Mouse (Mus musculus) liver, adult 2 months (tissue): Measurements from ENCODE around the gene Tfdp1. TPM values are rescaled to one million over a fixed set of nuclear protein-coding genes. Genes with fewer than 3 reads are reported as not detected.

ENCODE experiments used
- DNase-seq: peaks from one replicate; pipeline ENCODE4 v3.0.0-alpha.2; 2011; ENCODE audit warnings: low read depth, low spot score; ENCODE audit errors: extremely low read depth
- H3K27ac ChIP-seq: fragments of 200-500 bp; replicated peaks from 2 replicates; pipeline ENCODE4 v1.5.1; 2012; ENCODE audit warnings: low read depth, mild to moderate bottlenecking, control low read depth, inconsistent platforms, low read length; ENCODE audit not compliant: insufficient read depth
- H3K27me3 ChIP-seq: fragments of 200-500 bp; 2 replicates; pipeline ENCODE4 v1.6.1; 2012; ENCODE audit warnings: mild to moderate bottlenecking, moderate library complexity, low read length, inconsistent platforms; ENCODE audit not compliant: control insufficient read depth, insufficient read depth
- H3K36me3 ChIP-seq: fragments of 200-500 bp; 2 replicates; pipeline ENCODE4 v1.6.1; 2012; ENCODE audit warnings: low read length, inconsistent platforms; ENCODE audit not compliant: control insufficient read depth, insufficient read depth
- H3K4me1 ChIP-seq: fragments of 200-500 bp; 2 replicates; pipeline ENCODE4 v1.6.1; 2011; ENCODE audit warnings: low read length; ENCODE audit not compliant: control insufficient read depth, insufficient read depth
- H3K4me3 ChIP-seq: fragments of 200-500 bp; 2 replicates; pipeline ENCODE4 v1.5.1; 2011; ENCODE audit warnings: low read depth, mild to moderate bottlenecking, control low read depth, low read length, moderate library complexity; ENCODE audit not compliant: insufficient read depth
- H3K79me2 ChIP-seq: fragments of 200-500 bp; 2 replicates; pipeline ENCODE4 v1.6.1; 2012; ENCODE audit warnings: inconsistent platforms, mild to moderate bottlenecking, low read length, moderate library complexity; ENCODE audit not compliant: control insufficient read depth, insufficient read depth
- H3K9ac ChIP-seq: fragments of 200-500 bp; 2 replicates; pipeline ENCODE4 v1.6.1; 2012; ENCODE audit warnings: low read depth, mild to moderate bottlenecking, control low read depth, inconsistent platforms, low read length
- CTCF ChIP-seq: fragments of 200-500 bp; IDR thresholded peaks from 2 replicates; pipeline ENCODE4 v1.5.1; 2011; ENCODE audit warnings: low read depth, low read length, control low read depth
- POLR2A ChIP-seq: fragments of 200-500 bp; IDR thresholded peaks from 2 replicates; pipeline ENCODE4 v1.6.1; 2011; ENCODE audit warnings: low read length, control low read depth; ENCODE audit not compliant: insufficient read depth; ENCODE audit errors: extremely low read depth
- WGBS: fragments of 180-500 bp; shearing (Covaris S2); methylation state at CpG from one replicate; pipeline ENCODE4 v1.1.7; 2018; 5-methylcytosine and 5-hydroxymethylcytosine counted together
- polyA plus RNA-seq: library from polyadenylated mRNA; depleted of rRNA; stranded (reverse); fragments of >200 nt; gene quantifications from 2 replicates; pipeline ENCODE4 v1.2.3, GENCODE M21; 2012
- total RNA-seq: library from RNA; depleted of rRNA; stranded (reverse); fragments of >200 nt; gene quantifications from 2 replicates; pipeline ENCODE4 v1.2.3, GENCODE M21; 2014

Gene Tfdp1
- total and polyA plus RNA-seq, 2 experiments, result 12.9 to 13.2 TPM

DNA sequence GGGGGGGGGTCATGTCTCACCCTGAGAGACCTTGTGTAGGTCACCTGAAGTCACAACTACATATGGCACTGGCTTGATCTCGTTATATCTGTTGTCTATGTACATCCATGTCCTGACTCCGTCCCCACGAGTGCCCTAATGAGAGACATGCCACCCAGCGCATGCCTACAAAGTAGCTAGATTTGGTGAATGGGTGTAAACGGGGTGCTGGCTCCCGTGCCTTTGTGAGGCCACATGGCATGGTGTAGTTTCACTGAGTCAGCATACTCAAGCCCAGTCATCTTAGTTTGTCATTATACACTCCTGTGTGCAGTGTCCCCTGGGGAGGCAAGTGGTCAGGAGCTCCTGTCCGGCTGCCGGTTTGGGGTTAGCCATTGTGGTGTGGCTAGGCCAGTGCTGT is 2.1 kb downstream of the Tfdp1 start:
- no peak overlapping the region for H3K27ac ChIP-seq
- no peak overlapping the region for H3K4me3 ChIP-seq
- DNase-seq, result no peak
- 94% methylated on average over 8 of the region's 8 CpGs for whole genome bisulfite sequencing
- peaks cover 2% of the 10 kb centered on the region; the same call in 1 of the 2 replicates for H3K36me3 ChIP-seq
- no peak overlapping the region for H3K9ac ChIP-seq
- peaks cover 13% of the 10 kb centered on the region; the same call in 1 of the 2 replicates for H3K79me2 ChIP-seq
- TF ChIP-seq POLR2A (no peak), CTCF (no peak)
- H3K4me1 ChIP-seq, result peaks cover 5% of the 10 kb centered on the region; the same call in 1 of the 2 replicates
- H3K27me3 ChIP-seq, result no peaks in the 10 kb centered on the region

- TF ChIP-seq POLR2A (no peak), CTCF (no peak)
- no peak for DNase-seq
- Histone ChIP-seq H3K79me2 (peaks cover 13% of the 10 kb centered on the region; the same call in 1 of the 2 replicates), H3K9ac (no peak overlapping the region), H3K4me3 (no peak overlapping the region), H3K27me3 (no peaks in the 10 kb centered on the region), H3K36me3 (peaks cover 4% of the 10 kb centered on the region; the same call in 1 of the 2 replicates), H3K4me1 (peaks cover 5% of the 10 kb centered on the region; the same call in 1 of the 2 replicates), H3K27ac (no peak overlapping the region)
- 84% methylated on average over 2 of the region's 2 CpGs for WGBS
Observed at GRCm38 (mm10) chr8:13342340-13342739, 3.8 kb downstream of the Tfdp1 start.

DNA sequence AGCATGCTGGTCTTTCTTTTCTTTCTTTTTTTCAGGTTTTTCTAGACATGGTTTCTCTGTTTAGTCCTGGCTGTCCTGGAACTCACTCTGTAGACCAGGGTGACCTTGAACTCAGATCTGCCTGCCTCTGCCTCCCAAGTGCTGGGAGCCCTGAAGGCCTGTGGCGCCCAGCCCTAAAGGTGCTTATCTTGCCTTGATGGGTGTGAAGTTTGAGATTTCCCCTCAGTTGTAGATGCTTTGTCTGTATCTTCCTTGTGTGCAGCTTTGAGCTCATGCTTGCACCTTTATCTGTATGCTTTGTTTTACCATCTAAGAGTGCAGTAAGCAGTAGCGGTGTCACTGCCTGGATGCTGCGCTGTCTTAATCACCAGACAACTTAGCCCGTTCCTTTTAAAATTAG is 4.6 kb downstream of the Tfdp1 start:
- H3K27me3 ChIP-seq, result no peaks in the 10 kb centered on the region
- 97% methylated on average over 4 of the region's 4 CpGs for WGBS
- H3K79me2 ChIP-seq, result peaks cover 13% of the 10 kb centered on the region; the same call in 1 of the 2 replicates
- no peak overlapping the region for H3K27ac ChIP-seq
- H3K9ac ChIP-seq, result no peak overlapping the region
- no peak for DNase-seq
- no peak for TF ChIP-seq POLR2A
- no peak for TF ChIP-seq CTCF
- H3K36me3 ChIP-seq, result peaks cover 6% of the 10 kb centered on the region; the same call in 1 of the 2 replicates
- H3K4me3 ChIP-seq, result no peak overlapping the region
- H3K4me1 ChIP-seq, result peaks cover 3% of the 10 kb centered on the region; the same call in 1 of the 2 replicates

- no peak overlapping the region for H3K27ac ChIP-seq
- H3K9ac ChIP-seq, result no peak overlapping the region
- peaks cover 11% of the 10 kb centered on the region for H3K79me2 ChIP-seq
- no peaks in the 10 kb centered on the region for H3K27me3 ChIP-seq
- H3K4me1 ChIP-seq, result peaks cover 6% of the 10 kb centered on the region
- peaks cover 6% of the 10 kb centered on the region for H3K36me3 ChIP-seq
- TF ChIP-seq CTCF, result no peak
- no peak for TF ChIP-seq POLR2A
- H3K4me3 ChIP-seq, result no peak overlapping the region
- WGBS, result 87% methylated on average over 7 of the region's 7 CpGs
- no peak for DNase-seq
Observed at GRCm38 (mm10) chr8:13350052-13350451, 11.5 kb downstream of the Tfdp1 start.

DNA sequence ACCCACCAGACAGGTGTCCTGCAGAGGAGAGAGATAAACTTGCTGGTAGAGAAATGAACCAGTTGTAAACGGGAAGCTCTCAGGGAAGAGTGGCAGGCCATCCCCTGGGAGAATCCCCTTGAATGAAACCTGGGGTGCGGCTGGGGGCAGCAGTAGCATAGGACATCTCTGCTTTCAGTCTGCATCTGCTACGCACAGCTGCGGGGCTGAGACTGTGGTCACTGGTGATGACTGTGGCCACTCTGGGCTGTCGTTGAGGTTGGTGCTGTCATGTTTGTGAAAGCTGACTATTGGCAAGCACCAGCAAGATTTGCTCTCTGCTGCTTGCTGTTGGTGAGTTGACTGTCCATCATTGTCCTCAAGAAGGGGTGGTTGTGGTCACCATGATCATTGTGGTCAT is 13.0 kb downstream of the Tfdp1 start:
- no peak overlapping the region for H3K9ac ChIP-seq
- peaks cover 6% of the 10 kb centered on the region for H3K36me3 ChIP-seq
- TF ChIP-seq CTCF, result no peak
- TF ChIP-seq POLR2A, result no peak
- H3K27ac ChIP-seq, result no peak overlapping the region
- H3K4me1 ChIP-seq, result peaks cover 6% of the 10 kb centered on the region
- no peaks in the 10 kb centered on the region for H3K27me3 ChIP-seq
- WGBS, result 89% methylated on average over 5 of the region's 5 CpGs
- no peak for DNase-seq
- H3K4me3 ChIP-seq, result no peak overlapping the region
- H3K79me2 ChIP-seq, result peaks cover 17% of the 10 kb centered on the region

GRCm38 (mm10) chr8:13352601-13353000 is 14.1 kb downstream of the Tfdp1 start:
- H3K27me3 ChIP-seq, result no peaks in the 10 kb centered on the region
- TF ChIP-seq POLR2A, result no peak
- TF ChIP-seq CTCF, result no peak
- H3K79me2 ChIP-seq, result peaks cover 17% of the 10 kb centered on the region
- DNase-seq, result no peak
- H3K4me3 ChIP-seq, result no peak overlapping the region
- no peak overlapping the region for H3K9ac ChIP-seq
- peak overlapping the region; percentile 74; the same call in 1 of the 2 replicates for H3K27ac ChIP-seq
- H3K36me3 ChIP-seq, result peaks cover 7% of the 10 kb centered on the region
- H3K4me1 ChIP-seq, result peaks cover 6% of the 10 kb centered on the region
- 92% methylated on average over 8 of the region's 8 CpGs for WGBS
